Mouse (Mus musculus): ENCODE measurements around the gene Prkce.

The Prkce gene

GRCm38 (mm10) chr17:86293247-86293744 lies 125.7 kb downstream of the Prkce start:
- in situ Hi-C loops (cut with MboI, MseI): no loop called here

GRCm38 (mm10) chr17:86299576-86299975 lies 132.0 kb downstream of the Prkce start:
- in situ Hi-C loops (cut with MboI, MseI): no loop called here

- in situ Hi-C loops (cut with MboI, MseI): no loop called here
Observed at GRCm38 (mm10) chr17:86300774-86301595, 133.4 kb downstream of the Prkce start.

GRCm38 (mm10) chr17:86302266-86302665 lies 134.7 kb downstream of the Prkce start:
- in situ Hi-C loops (cut with MboI, MseI): no loop called here

GRCm38 (mm10) chr17:86302861-86303331 lies 135.3 kb downstream of the Prkce start:
- in situ Hi-C loops (cut with MboI, MseI): no loop called here

GRCm38 (mm10) chr17:86303401-86304243 lies 136.0 kb downstream of the Prkce start:
- in situ Hi-C loops (cut with MboI, MseI): no loop called here

GRCm38 (mm10) chr17:86304923-86305630 lies 137.5 kb downstream of the Prkce start:
- in situ Hi-C loops (cut with MboI, MseI): no loop called here

- in situ Hi-C loops (cut with MboI, MseI): no loop called here
Observed at GRCm38 (mm10) chr17:86306161-86306560, 138.6 kb downstream of the Prkce start.

GRCm38 (mm10) chr17:86313413-86314139 lies 146.0 kb downstream of the Prkce start:
- in situ Hi-C loops (cut with MboI, MseI): no loop called here

- in situ Hi-C loops (cut with MboI, MseI): no loop called here
Observed at GRCm38 (mm10) chr17:86315874-86316273, 148.3 kb downstream of the Prkce start.

- in situ Hi-C loops (cut with MboI, MseI): no loop called here
Observed at GRCm38 (mm10) chr17:86316771-86317170, 149.2 kb downstream of the Prkce start.

GRCm38 (mm10) chr17:86317197-86317596 lies 149.6 kb downstream of the Prkce start:
- in situ Hi-C loops (cut with MboI, MseI): no loop called here

GRCm38 (mm10) chr17:86319967-86320602 lies 152.5 kb downstream of the Prkce start:
- in situ Hi-C loops (cut with MboI, MseI): no loop called here

- in situ Hi-C loops (cut with MboI, MseI): no loop called here
Observed at GRCm38 (mm10) chr17:86322840-86323239, 155.3 kb downstream of the Prkce start.

GRCm38 (mm10) chr17:86323310-86323709 lies 155.7 kb downstream of the Prkce start:
- in situ Hi-C loops (cut with MboI, MseI): no loop called here

- in situ Hi-C loops (cut with MboI, MseI): no loop called here
Observed at GRCm38 (mm10) chr17:86323909-86324686, 156.5 kb downstream of the Prkce start.

GRCm38 (mm10) chr17:86324756-86325155 lies 157.2 kb downstream of the Prkce start:
- in situ Hi-C loops (cut with MboI, MseI): no loop called here

- in situ Hi-C loops (cut with MboI, MseI): no loop called here
Observed at GRCm38 (mm10) chr17:86325317-86325716, 157.7 kb downstream of the Prkce start.

GRCm38 (mm10) chr17:86327958-86328357 lies 160.4 kb downstream of the Prkce start:
- in situ Hi-C loops (cut with MboI, MseI): no loop called here
